Mouse (Mus musculus) mesoderm, embryonic 11.5 days (tissue): ENCODE measurements around the gene Rbpjl.

Experiments used
- DNase-seq: peaks from one replicate; pipeline ENCODE4 v3.0.0-alpha.2; 2012; ENCODE audit warnings: low read depth, low spot score

Rbpjl gene

GRCm38 (mm10) chr2:164389499-164389898 is 13.4 kb upstream of the Rbpjl start:
- peak; percentile 86 for DNase-seq

- DNase-seq = no peak
These were observed 9.8 kb upstream of the Rbpjl start for GRCm38 (mm10) chr2:164393126-164393525.

- no peak for DNase-seq
These were observed 6.9 kb upstream of the Rbpjl start for GRCm38 (mm10) chr2:164396076-164396475.

GRCm38 (mm10) chr2:164396911-164397310 is 6.0 kb upstream of the Rbpjl start:
- no peak for DNase-seq

GRCm38 (mm10) chr2:164403396-164404081 is 598 bp downstream of the Rbpjl start:
- no peak for DNase-seq

- no peak for DNase-seq
These were observed 1.4 kb downstream of the Rbpjl start for GRCm38 (mm10) chr2:164404082-164404990.

- DNase-seq = no peak
These were observed 2.1 kb downstream of the Rbpjl start, which contains the start of gene Matn4 for GRCm38 (mm10) chr2:164405060-164405459. Gene Matn4, minus strand, starts transcription at chr2:164405160.

- DNase-seq = no peak
These were observed 2.6 kb downstream of the Rbpjl start for GRCm38 (mm10) chr2:164405519-164405918.

- DNase-seq = peak; percentile 88
These were observed 4.8 kb downstream of the Rbpjl start for GRCm38 (mm10) chr2:164407708-164408107.

GRCm38 (mm10) chr2:164414167-164414566 is 11.2 kb downstream of the Rbpjl start:
- no peak for DNase-seq

GRCm38 (mm10) chr2:164414581-164414980 is 11.6 kb downstream of the Rbpjl start:
- DNase-seq = no peak

- DNase-seq = peak; percentile 67
These were observed 14.3 kb downstream of the Rbpjl start for GRCm38 (mm10) chr2:164417198-164417597.

- DNase-seq = no peak
These were observed 15.5 kb downstream of the Rbpjl start for GRCm38 (mm10) chr2:164418308-164418875.

GRCm38 (mm10) chr2:164419489-164419888 is 16.5 kb downstream of the Rbpjl start:
- DNase-seq = no peak

GRCm38 (mm10) chr2:164421306-164421705 is 18.4 kb downstream of the Rbpjl start:
- DNase-seq = no peak

- DNase-seq = no peak
These were observed 19.0 kb downstream of the Rbpjl start for GRCm38 (mm10) chr2:164421979-164422378.

- no peak for DNase-seq
These were observed 19.9 kb downstream of the Rbpjl start for GRCm38 (mm10) chr2:164422675-164423393.

GRCm38 (mm10) chr2:164423464-164423863 is 20.5 kb downstream of the Rbpjl start:
- DNase-seq = no peak

- no peak for DNase-seq
These were observed 21.5 kb downstream of the Rbpjl start for GRCm38 (mm10) chr2:164424406-164424805.

GRCm38 (mm10) chr2:164425401-164425800 is 22.5 kb downstream of the Rbpjl start:
- no peak for DNase-seq

GRCm38 (mm10) chr2:164426121-164426520 is 23.2 kb downstream of the Rbpjl start:
- no peak for DNase-seq

GRCm38 (mm10) chr2:164426952-164427351 is 24.0 kb downstream of the Rbpjl start:
- DNase-seq = no peak
